Mouse (Mus musculus) liver, embryonic 11.5 days (tissue): ENCODE results near the gene Ltb4r2. TPM values are rescaled to one million over a fixed set of nuclear protein-coding genes. Genes with fewer than 3 reads are reported as not detected.

Experiments
- ATAC-seq: fragments of 200-750 bp; cut with Nextera tagmentation; replicated peaks from 2 replicates; pipeline ENCODE4 v1.8.0; 2017; ENCODE audit warnings: moderate number of reproducible peaks, mild to moderate bottlenecking, moderate TSS enrichment, moderate library complexity; ENCODE audit not compliant: low FRiP score
- DNase-seq: peaks from one replicate; pipeline ENCODE4 v3.0.0-alpha.2; 2017; ENCODE audit warnings: low spot score
- H3K27ac ChIP-seq: fragments of 300-500 bp; sonication (generic); 2 replicates; pipeline ENCODE4 v1.5.1; 2014; ENCODE audit warnings: mild to moderate bottlenecking, low read depth, low read length, control low read depth
- H3K27me3 ChIP-seq: fragments of 300-500 bp; sonication (generic); replicated peaks from 2 replicates; pipeline ENCODE4 v1.6.1; 2014; ENCODE audit warnings: low read length, mixed read lengths; ENCODE audit not compliant: control insufficient read depth, insufficient read depth
- H3K36me3 ChIP-seq: fragments of 300-500 bp; sonication (generic); 2 replicates; pipeline ENCODE4 v1.6.1; 2014; ENCODE audit warnings: mild to moderate bottlenecking, low read length, moderate library complexity, mixed read lengths; ENCODE audit not compliant: control insufficient read depth, insufficient read depth
- H3K4me1 ChIP-seq: fragments of 300-500 bp; sonication (generic); replicated peaks from 2 replicates; pipeline ENCODE4 v1.6.1; 2014; ENCODE audit warnings: low read length, mixed read lengths; ENCODE audit not compliant: control insufficient read depth, insufficient read depth
- H3K4me2 ChIP-seq: fragments of 300-500 bp; sonication (generic); 2 replicates; pipeline ENCODE4 v1.6.1; 2014; ENCODE audit warnings: mild to moderate bottlenecking, control low read depth, moderate library complexity
- H3K4me3 ChIP-seq: fragments of 300-500 bp; sonication (generic); 2 replicates; pipeline ENCODE4 v1.5.1; 2014; ENCODE audit warnings: low read depth, low read length, control low read depth
- H3K9ac ChIP-seq: fragments of 300-500 bp; sonication (generic); 2 replicates; pipeline ENCODE4 v1.6.1; 2014; ENCODE audit warnings: low read depth, low read length, control low read depth
- H3K9me3 ChIP-seq: fragments of 300-500 bp; sonication (generic); 2 replicates; pipeline ENCODE4 v1.6.1; 2016; ENCODE audit warnings: low read length, inconsistent platforms, mixed read lengths; ENCODE audit not compliant: control insufficient read depth
- WGBS: fragments of 180-500 bp; shearing (Covaris S2); extraction: QIAGEN DNeasy Blood & Tissue Kit; methylation state at CpG from one replicate; pipeline ENCODE4 v1.1.7; 2014; 5-methylcytosine and 5-hydroxymethylcytosine counted together
- polyA plus RNA-seq: library from polyadenylated mRNA; unstranded; fragments of >200 nt; fragmentation: Nextera tagmentation; extraction: Ambion mirVana; gene quantifications from 2 replicates; pipeline ENCODE4 v1.2.1, GENCODE M21; 2014

Ltb4r2 gene
- 1.5 and 1.8 TPM in 2 replicates for polyA plus RNA-seq

DNA sequence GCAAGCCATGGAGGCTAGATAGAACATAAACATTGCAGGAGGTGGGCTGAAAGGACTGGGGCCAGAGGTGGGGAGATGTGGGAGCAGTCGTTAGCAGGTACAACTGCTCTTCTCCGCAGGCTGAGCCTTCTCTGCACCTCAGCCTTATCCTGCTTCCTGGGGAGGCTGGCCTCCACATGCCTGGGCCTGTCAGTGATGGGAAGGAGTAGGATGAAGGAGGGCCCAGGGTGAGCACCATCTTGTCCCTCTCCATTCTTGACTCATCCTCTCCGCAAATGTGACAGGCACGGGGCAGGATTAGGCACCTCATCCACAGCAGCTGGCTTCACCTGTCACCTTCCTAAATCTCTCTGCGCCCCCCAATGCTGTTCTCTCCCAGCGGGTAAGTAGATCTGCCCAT, at the start of gene Ltb4r2:
Ltb4r2 (plus strand) TSS at position 266 of the 400 bp plus-strand sequence.
- H3K4me1 ChIP-seq = peaks cover 24% of the 10 kb centered on the region
- no peaks in the 10 kb centered on the region for H3K9me3 ChIP-seq
- peak within 1 kb of the TSS; percentile 89 for H3K4me2 ChIP-seq
- H3K27me3 ChIP-seq = peaks cover 23% of the 10 kb centered on the region
- no peaks in the 10 kb centered on the region for H3K36me3 ChIP-seq
- ATAC-seq (no peak), DNase-seq (no peak)
- peak within 1 kb of the TSS; percentile 62 for H3K9ac ChIP-seq
- 0 out of 2 replicates have a peak within 1 kb of the TSS, but pooled peaks have one; percentile 6 for H3K27ac ChIP-seq
- WGBS = 83% methylated on average over 6 of the region's 6 CpGs
- H3K4me3 ChIP-seq = peak within 1 kb of the TSS; percentile 53

- H3K27me3 ChIP-seq = 0 out of 2 replicates have a peak, but pooled peaks cover 5% of the 10 kb centered on the region
- H3K4me1 ChIP-seq = peaks cover 37% of the 10 kb centered on the region
- H3K27ac ChIP-seq = no peak overlapping the region
- no peak overlapping the region for H3K4me3 ChIP-seq
- DNase-seq (no peak), ATAC-seq (no peak)
- no peaks in the 10 kb centered on the region for H3K9me3 ChIP-seq
- H3K36me3 ChIP-seq = 0 out of 2 replicates have a peak, but pooled peaks cover under 1% of the 10 kb centered on the region
- H3K9ac ChIP-seq = no peak overlapping the region
- no peak overlapping the region for H3K4me2 ChIP-seq
- 72% methylated on average over 7 of the region's 7 CpGs for WGBS
Observed at GRCm38 (mm10) chr14:55711786-55712185, 49.4 kb upstream of the Ltb4r2 start.

DNA sequence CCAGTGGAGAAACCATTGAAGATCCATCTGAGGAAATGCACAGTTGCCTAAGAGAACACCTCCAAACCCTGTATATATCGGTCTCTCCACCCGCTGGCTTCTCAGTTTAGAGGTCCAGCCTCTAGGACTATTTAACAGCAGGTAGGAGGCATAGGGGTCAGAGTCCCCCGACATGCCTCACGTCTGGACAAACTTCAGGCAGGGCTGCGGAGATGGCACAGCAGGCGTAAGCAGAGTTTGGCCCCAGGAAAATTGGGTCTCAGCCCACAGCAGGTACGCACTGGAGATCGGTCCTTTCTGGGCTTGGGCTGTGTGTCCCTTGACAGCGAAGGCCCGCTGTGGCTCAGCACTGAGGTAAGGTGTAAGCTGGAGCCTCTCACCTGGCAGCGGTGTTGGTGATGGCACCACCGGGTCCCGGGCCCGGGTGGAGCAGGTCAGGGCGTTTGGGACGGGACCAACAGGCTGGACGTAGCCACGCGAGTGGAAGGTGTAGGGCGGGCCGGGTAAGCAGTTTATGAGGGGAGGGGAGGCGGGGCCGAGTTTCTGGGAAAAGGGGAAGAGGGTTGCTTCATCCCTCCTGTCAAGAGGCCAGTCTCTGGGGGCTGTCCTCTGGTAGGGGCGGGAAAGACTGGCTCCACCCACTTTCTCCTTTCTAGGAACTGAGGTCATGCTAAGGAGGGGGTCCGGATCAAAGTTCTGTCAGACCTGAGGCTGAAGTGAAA, 48.1 kb upstream of the Ltb4r2 start:
- WGBS = 11% methylated on average over 25 of the region's 25 CpGs
- Histone ChIP-seq H3K9me3 (no peaks in the 10 kb centered on the region), H3K36me3 (peaks cover 4% of the 10 kb centered on the region), H3K27me3 (0 out of 2 replicates have a peak, but pooled peaks cover 5% of the 10 kb centered on the region), H3K4me2 (peak overlapping the region; percentile 72), H3K4me1 (peaks cover 30% of the 10 kb centered on the region), H3K9ac (peak overlapping the region; percentile 10; the same call in 1 of the 2 replicates), H3K4me3 (peak overlapping the region; percentile 38), H3K27ac (no peak overlapping the region)
- ATAC-seq = peak; percentile 51
- DNase-seq = peak; percentile 41

DNA sequence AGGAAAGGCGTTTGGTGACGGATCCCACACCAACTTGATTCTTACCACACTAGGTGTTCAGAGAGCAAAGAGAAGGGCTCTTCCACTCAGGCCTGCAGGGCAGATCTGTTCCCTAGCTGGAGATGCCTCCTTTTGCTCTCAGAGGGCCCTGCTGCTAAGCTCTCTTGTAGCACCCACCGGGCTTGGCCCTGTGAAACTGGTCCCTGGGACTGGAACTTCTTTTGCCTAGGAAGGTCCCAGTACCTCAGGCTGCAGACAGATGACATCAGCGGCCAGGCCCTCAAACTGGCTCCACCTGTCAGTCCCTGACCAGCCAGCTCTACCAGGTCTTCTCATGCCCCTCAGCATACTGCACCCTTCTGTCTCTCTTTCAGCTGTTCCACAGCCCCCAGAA, 47.5 kb upstream of the Ltb4r2 start, which contains the start of gene Tgm1:
Tgm1 (minus strand) TSS at position 198 of the 394 bp plus-strand sequence.
- peak within 1 kb of the TSS; percentile 38 for H3K4me3 ChIP-seq
- H3K36me3 ChIP-seq = peaks cover 8% of the 10 kb centered on the region
- no peak within 1 kb of the TSS for H3K27ac ChIP-seq
- 19% methylated on average over 4 of the region's 4 CpGs for WGBS
- DNase-seq (no peak), ATAC-seq (no peak)
- no peaks in the 10 kb centered on the region for H3K9me3 ChIP-seq
- H3K9ac ChIP-seq = peak within 1 kb of the TSS; percentile 10; the same call in 1 of the 2 replicates
- H3K27me3 ChIP-seq = 0 out of 2 replicates have a peak, but pooled peaks cover 5% of the 10 kb centered on the region
- H3K4me2 ChIP-seq = peak within 1 kb of the TSS; percentile 72
- peaks cover 30% of the 10 kb centered on the region for H3K4me1 ChIP-seq

DNA sequence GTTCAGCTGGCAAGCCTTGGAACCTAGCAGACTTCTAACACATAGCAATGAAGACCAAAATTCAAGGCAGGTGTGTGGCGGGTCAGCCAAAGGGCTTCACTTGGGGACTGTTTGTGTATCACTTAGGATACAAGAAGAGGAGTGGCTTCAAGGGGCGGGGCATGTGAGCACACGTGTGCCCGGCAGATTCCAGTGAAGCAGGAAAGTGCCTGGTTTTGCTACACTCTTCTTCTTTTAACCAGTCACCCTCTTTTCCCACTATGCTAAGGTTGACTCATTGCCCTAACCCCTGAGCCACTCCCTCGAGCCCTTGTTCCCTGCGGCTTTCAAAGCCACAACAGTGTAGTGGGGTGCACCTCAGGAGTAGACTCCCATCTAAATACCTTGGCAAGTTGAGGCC, 46.3 kb upstream of the Ltb4r2 start:
- DNase-seq (no peak), ATAC-seq (no peak)
- Histone ChIP-seq H3K27me3 (0 out of 2 replicates have a peak, but pooled peaks cover 5% of the 10 kb centered on the region), H3K9ac (no peak overlapping the region), H3K4me3 (no peak overlapping the region), H3K9me3 (no peaks in the 10 kb centered on the region), H3K27ac (no peak overlapping the region), H3K4me2 (no peak overlapping the region), H3K36me3 (peaks cover 11% of the 10 kb centered on the region), H3K4me1 (peaks cover 30% of the 10 kb centered on the region)
- WGBS = 40% methylated on average over 6 of the region's 6 CpGs

GRCm38 (mm10) chr14:55716271-55716670, 45.0 kb upstream of the Ltb4r2 start:
- H3K9me3 ChIP-seq = no peaks in the 10 kb centered on the region
- DNase-seq = no peak
- 88% methylated on average over 6 of the region's 6 CpGs for WGBS
- no peak overlapping the region for H3K9ac ChIP-seq
- H3K27me3 ChIP-seq = 0 out of 2 replicates have a peak, but pooled peaks cover 5% of the 10 kb centered on the region
- peaks cover 27% of the 10 kb centered on the region for H3K4me1 ChIP-seq
- H3K27ac ChIP-seq = no peak overlapping the region
- H3K4me3 ChIP-seq = no peak overlapping the region
- no peak overlapping the region for H3K4me2 ChIP-seq
- no peak for ATAC-seq
- peaks cover 11% of the 10 kb centered on the region for H3K36me3 ChIP-seq

DNA sequence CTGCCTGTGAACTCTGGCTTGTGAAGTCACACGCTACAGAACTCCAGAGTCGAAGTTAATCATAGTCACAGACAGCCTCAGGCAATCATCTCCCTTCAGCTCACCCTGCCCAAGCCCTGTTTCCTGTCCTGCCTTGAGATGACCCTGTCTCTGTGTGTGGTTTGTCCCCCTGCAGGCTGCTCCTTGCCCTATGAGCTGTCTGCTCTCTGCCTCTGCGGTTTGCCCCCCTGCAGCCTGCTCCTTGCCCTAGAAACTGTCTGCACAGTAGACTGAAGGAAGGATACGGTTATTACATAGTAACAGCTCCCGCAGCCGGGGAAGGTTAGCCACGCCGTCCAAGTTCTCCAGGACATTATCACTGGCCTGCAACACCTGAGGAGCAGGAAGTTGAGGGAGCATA, 44.3 kb upstream of the Ltb4r2 start:
- 74% methylated on average over 8 of the region's 8 CpGs for WGBS
- no peak overlapping the region for H3K9ac ChIP-seq
- DNase-seq = no peak
- H3K4me1 ChIP-seq = peaks cover 25% of the 10 kb centered on the region
- 0 out of 2 replicates have a peak, but pooled peaks cover 3% of the 10 kb centered on the region for H3K27me3 ChIP-seq
- no peaks in the 10 kb centered on the region for H3K9me3 ChIP-seq
- ATAC-seq = no peak
- no peak overlapping the region for H3K27ac ChIP-seq
- no peak overlapping the region for H3K4me2 ChIP-seq
- H3K36me3 ChIP-seq = peaks cover 11% of the 10 kb centered on the region
- no peak overlapping the region for H3K4me3 ChIP-seq

DNA sequence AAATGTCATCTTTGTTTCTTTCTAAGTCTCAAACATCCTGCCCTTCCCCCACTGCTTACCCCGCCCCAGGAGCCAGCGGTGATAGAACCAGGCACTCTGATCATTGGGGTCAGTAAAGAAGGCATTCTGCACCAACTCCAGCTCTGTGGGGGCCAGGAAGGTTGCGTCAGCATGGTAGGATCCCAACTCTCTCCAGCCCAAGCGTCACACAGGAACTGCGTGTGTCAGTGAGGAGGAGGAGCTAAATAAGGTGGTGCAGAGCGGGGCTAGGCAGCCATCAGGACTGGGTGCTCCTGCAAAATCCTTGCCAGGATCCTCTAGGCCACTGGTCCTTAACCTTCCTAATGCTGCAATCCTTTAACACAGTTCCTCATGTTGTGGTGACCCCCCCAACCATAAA, 41.5 kb upstream of the Ltb4r2 start:
- H3K27me3 ChIP-seq = no peaks in the 10 kb centered on the region
- ATAC-seq (no peak), DNase-seq (no peak)
- H3K4me3 ChIP-seq = no peak overlapping the region
- peaks cover 11% of the 10 kb centered on the region for H3K36me3 ChIP-seq
- no peak overlapping the region for H3K9ac ChIP-seq
- H3K27ac ChIP-seq = no peak overlapping the region
- no peak overlapping the region for H3K4me2 ChIP-seq
- H3K4me1 ChIP-seq = peaks cover 11% of the 10 kb centered on the region
- 87% methylated on average over 6 of the region's 6 CpGs for WGBS
- no peaks in the 10 kb centered on the region for H3K9me3 ChIP-seq

GRCm38 (mm10) chr14:55720666-55721065, 40.6 kb upstream of the Ltb4r2 start:
- DNase-seq (no peak), ATAC-seq (no peak)
- WGBS = 94% methylated on average over 12 of the region's 12 CpGs
- Histone ChIP-seq H3K27ac (no peak overlapping the region), H3K4me3 (no peak overlapping the region), H3K9ac (no peak overlapping the region), H3K4me1 (peaks cover 8% of the 10 kb centered on the region), H3K4me2 (peak overlapping the region; percentile 89), H3K27me3 (no peaks in the 10 kb centered on the region), H3K36me3 (peaks cover 11% of the 10 kb centered on the region), H3K9me3 (no peaks in the 10 kb centered on the region)
